Mouse (Mus musculus) CH12.LX (cell line): ENCODE data around the gene Zfp771. TPM values are rescaled to one million over a fixed set of nuclear protein-coding genes. Genes with fewer than 3 reads are reported as not detected.
A peak's percentile ranks its signal among the peaks of the same experiment; 100 is the strongest.

Experiments
- DNase-seq: peaks from one replicate; pipeline ENCODE4 v3.0.0-alpha.2; 2013; ENCODE audit errors: extremely low read depth
- H3K27ac ChIP-seq: 2 replicates; pipeline ENCODE4 v1.5.1; 2012; ENCODE audit warnings: low read depth, mild to moderate bottlenecking, control low read depth, moderate library complexity; ENCODE audit not compliant: insufficient read depth
- H3K27me3 ChIP-seq: replicated peaks from 2 replicates; pipeline ENCODE3; 2012; ENCODE audit warnings: inconsistent platforms
- H3K36me3 ChIP-seq, 2 experiments: replicated peaks in 1 of 2; 2 replicates each; pipeline versions ENCODE3 to v1.6.1; 2012; ENCODE audit warnings: inconsistent platforms in 1 of 2, low read length in 1 of 2, mild to moderate bottlenecking in 1 of 2, mixed read lengths in 1 of 2, moderate library complexity in 1 of 2; ENCODE audit not compliant: control insufficient read depth in 1 of 2, insufficient read depth in 1 of 2
- H3K4me1 ChIP-seq, 2 experiments: 2 replicates each; pipeline ENCODE4 v1.6.1; 2012; ENCODE audit warnings: inconsistent platforms in 1 of 2, moderate library complexity in 1 of 2; ENCODE audit not compliant: insufficient read depth in 2 of 2, control insufficient read depth in 1 of 2
- H3K4me2 ChIP-seq: 2 replicates; pipeline ENCODE4 v1.6.1; 2012; ENCODE audit warnings: low read depth, mild to moderate bottlenecking, control low read depth; ENCODE audit not compliant: poor library complexity, insufficient read depth, severe bottlenecking
- H3K4me3 ChIP-seq, 3 experiments: fragments of 150-350 bp in 1 of 3; sonication (generic) in 1 of 3; replicated peaks in 1 of 3; 2 replicates each; pipeline versions ENCODE3 to v1.5.1; 2011 to 2012; ENCODE audit warnings: low read depth in 2 of 3, low read length in 2 of 3, mild to moderate bottlenecking in 2 of 3, moderate library complexity in 2 of 3, control low read depth in 1 of 3, improper control_type of control experiment in 1 of 3, inconsistent platforms in 1 of 3, mixed read lengths in 1 of 3; ENCODE audit not compliant: poor library complexity in 1 of 3
- H3K79me2 ChIP-seq: replicated peaks from 2 replicates; pipeline ENCODE4 v1.6.1; 2012; ENCODE audit warnings: mild to moderate bottlenecking, moderate library complexity; ENCODE audit not compliant: control insufficient read depth, poor library complexity, insufficient read depth, severe bottlenecking; ENCODE audit errors: extremely low read depth
- H3K9ac ChIP-seq: 2 replicates; pipeline ENCODE4 v1.6.1; 2012; ENCODE audit warnings: low read depth, mild to moderate bottlenecking, control low read depth, moderate library complexity; ENCODE audit not compliant: insufficient read depth
- H3K9me3 ChIP-seq: replicated peaks from 2 replicates; pipeline ENCODE3; 2012; ENCODE audit warnings: low read length, inconsistent platforms, mixed read lengths
- BHLHE40 ChIP-seq: IDR thresholded peaks from 2 replicates; pipeline ENCODE4 v1.6.1; 2011; ENCODE audit warnings: mild to moderate bottlenecking, low read depth, low read length, improper control_type of control experiment
- CHD1 ChIP-seq: IDR thresholded peaks from 2 replicates; pipeline ENCODE4 v1.6.1; 2012; ENCODE audit warnings: low read depth, low read length, improper control_type of control experiment, inconsistent platforms
- EP300 ChIP-seq: IDR thresholded peaks from 2 replicates; pipeline ENCODE4 v1.6.1; 2011; ENCODE audit warnings: low read length, improper control_type of control experiment
- GABPA ChIP-seq: IDR thresholded peaks from 2 replicates; pipeline ENCODE4 v1.6.1; 2012; ENCODE audit warnings: low read depth, low read length, improper control_type of control experiment, inconsistent platforms; ENCODE audit not compliant: insufficient replicate concordance
- JUN ChIP-seq: IDR thresholded peaks from 2 replicates; pipeline ENCODE4 v1.6.1; 2011; ENCODE audit warnings: low read depth, mild to moderate bottlenecking, low read length, improper control_type of control experiment, moderate library complexity; ENCODE audit not compliant: insufficient read depth
- KAT2A ChIP-seq: IDR thresholded peaks from 2 replicates; pipeline ENCODE4 v1.6.1; 2012; ENCODE audit warnings: low read length, improper control_type of control experiment, inconsistent platforms; ENCODE audit not compliant: insufficient replicate concordance
- MAFK ChIP-seq: IDR thresholded peaks from 2 replicates; pipeline ENCODE4 v1.6.1; 2011; ENCODE audit warnings: low read length, improper control_type of control experiment; ENCODE audit not compliant: insufficient replicate concordance
- MAZ ChIP-seq: IDR thresholded peaks from 2 replicates; pipeline ENCODE4 v1.6.1; 2012; ENCODE audit warnings: low read depth, mild to moderate bottlenecking, inconsistent platforms, low read length, improper control_type of control experiment, moderate library complexity
- MEF2A ChIP-seq: IDR thresholded peaks from 2 replicates; pipeline ENCODE4 v1.6.1; 2014; ENCODE audit warnings: low read depth, mild to moderate bottlenecking, inconsistent platforms, low read length, improper control_type of control experiment, borderline replicate concordance
- NELFE ChIP-seq: IDR thresholded peaks from 2 replicates; pipeline ENCODE4 v1.6.1; 2011; ENCODE audit warnings: low read depth, low read length, improper control_type of control experiment
- NRF1 ChIP-seq: IDR thresholded peaks from 2 replicates; pipeline ENCODE4 v1.6.1; 2014; ENCODE audit warnings: low read depth, mild to moderate bottlenecking, inconsistent platforms, low read length, improper control_type of control experiment, moderate library complexity
- PAX5 ChIP-seq: IDR thresholded peaks from 2 replicates; pipeline ENCODE4 v1.6.1; 2012; ENCODE audit warnings: low read length, inconsistent platforms, mixed read lengths
- POLR2A ChIP-seq: IDR thresholded peaks from 2 replicates; pipeline ENCODE4 v1.6.1; 2011; ENCODE audit warnings: low read depth, mild to moderate bottlenecking, improper control_type of control experiment, low read length
- POLR2AphosphoS2 ChIP-seq: IDR thresholded peaks from 2 replicates; pipeline ENCODE4 v1.6.1; 2011; ENCODE audit warnings: low read depth, low read length, improper control_type of control experiment
- RAD21 ChIP-seq: IDR thresholded peaks from 2 replicates; pipeline ENCODE4 v1.6.1; 2011; ENCODE audit warnings: low read depth, mild to moderate bottlenecking, low read length, improper control_type of control experiment, moderate library complexity
- TBP ChIP-seq: conservative IDR thresholded peaks from 2 replicates; pipeline ENCODE4 v1.6.1; 2011; ENCODE audit warnings: low read depth, low read length, improper control_type of control experiment
- TCF12 ChIP-seq: IDR thresholded peaks from 2 replicates; pipeline ENCODE4 v1.6.1; 2014; ENCODE audit warnings: low read depth, mild to moderate bottlenecking, inconsistent platforms, low read length, improper control_type of control experiment
- UBTF ChIP-seq: IDR thresholded peaks from 2 replicates; pipeline ENCODE4 v1.6.1; 2012; ENCODE audit warnings: low read depth, mild to moderate bottlenecking, inconsistent platforms, low read length, improper control_type of control experiment, moderate library complexity
- USF2 ChIP-seq: conservative IDR thresholded peaks from 2 replicates; pipeline ENCODE4 v1.6.1; 2011; ENCODE audit warnings: low read depth, low read length, improper control_type of control experiment
- ZMIZ1 ChIP-seq: IDR thresholded peaks from 2 replicates; pipeline ENCODE4 v1.6.1; 2012; ENCODE audit warnings: low read depth, mild to moderate bottlenecking, inconsistent platforms, low read length, improper control_type of control experiment
- ZNF384 ChIP-seq: IDR thresholded peaks from 2 replicates; pipeline ENCODE4 v1.6.1; 2012; ENCODE audit warnings: low read depth, low read length, improper control_type of control experiment, inconsistent platforms
- dilution Hi-C: fragments of 300-500 bp; cut with MboI; formaldehyde crosslinking; loops from 2 replicates; pipeline ENCODE4 v1.14.3; 2020; ENCODE audit warnings: low sequenced_read_pairs; ENCODE audit not compliant: extremely low pct_unique_long_range_greater_than_20kb, extremely low pct_ligation_motif_present
- in situ Hi-C: fragments of 300-500 bp; cut with MboI; formaldehyde crosslinking; loops from 3 replicates; pipeline ENCODE4 v1.14.3; 2019; ENCODE audit warnings: low sequenced_read_pairs, low pct_ligation_motif_present, low pct_unique_long_range_greater_than_20kb, mixed read lengths
- polyA plus RNA-seq: library from polyadenylated mRNA; unstranded; fragments of >175 nt; gene quantifications from 2 replicates; pipeline ENCODE4 v1.2.1, GENCODE M21; 2012; ENCODE audit warnings: low read depth; ENCODE audit not compliant: insufficient read length
- total RNA-seq, 2 experiments: library from RNA; depleted of rRNA; stranded (reverse); fragments of 300-350 nt in 1 of 2; fragments of >200 nt in 1 of 2; gene quantifications; 2 replicates each; pipeline ENCODE4 v1.2.3; 2012 to 2014

Gene Zfp771
- total and polyA plus RNA-seq, 3 experiments, result 26.5 to 35.5 (median 27.0) TPM

GRCm38 (mm10) chr7:127255008-127255407, 10.9 kb downstream of the Zfp771 start:
- Histone ChIP-seq H3K4me3 (peak overlapping the region in 1 of 3 experiments; percentile 54), H3K9me3 (no peaks in the 10 kb centered on the region), H3K9ac (peak overlapping the region; percentile 72), H3K4me1 (peaks cover 13 to 61% of the 10 kb centered on the region in 2 experiments; a peak in 3 of 4 replicates), H3K4me2 (peak overlapping the region; percentile 89), H3K27ac (no peak overlapping the region; the same call in 1 of the 2 replicates), H3K79me2 (peaks cover 12% of the 10 kb centered on the region), H3K27me3 (no peaks in the 10 kb centered on the region), H3K36me3 (peaks cover 21 to 57% of the 10 kb centered on the region in 2 experiments)
- in situ Hi-C loops (no loop called here), dilution Hi-C loops (no loop called here)
- TF ChIP-seq POLR2AphosphoS2, result peak; percentile 9; the same call in 1 of the 2 replicates
- no peak for TF ChIP-seq RAD21
- DNase-seq, result no peak

GRCm38 (mm10) chr7:127255965-127256364, 11.9 kb downstream of the Zfp771 start:
- no peak overlapping the region for H3K4me3 ChIP-seq

GRCm38 (mm10) chr7:127256518-127256917, 12.4 kb downstream of the Zfp771 start:
- DNase-seq, result no peak
- H3K4me3 ChIP-seq, result no peak overlapping the region
- H3K27ac ChIP-seq, result no peak overlapping the region
- dilution Hi-C loops, result no loop called here
- H3K9ac ChIP-seq, result no peak overlapping the region
- peaks cover 15% of the 10 kb centered on the region for H3K79me2 ChIP-seq
- in situ Hi-C loops, result no loop called here
- H3K4me1 ChIP-seq, result peaks cover 15 to 63% of the 10 kb centered on the region in 2 experiments; a peak in 3 of 4 replicates
- no peaks in the 10 kb centered on the region for H3K9me3 ChIP-seq
- peaks cover 20 to 47% of the 10 kb centered on the region in 2 experiments for H3K36me3 ChIP-seq
- no peak overlapping the region for H3K4me2 ChIP-seq
- H3K27me3 ChIP-seq, result no peaks in the 10 kb centered on the region
- no peak for TF ChIP-seq NRF1
- no peak for TF ChIP-seq MEF2A
- no peak for TF ChIP-seq JUN
- TF ChIP-seq TCF12, result no peak
- no peak for TF ChIP-seq UBTF
- TF ChIP-seq GABPA, result no peak
- no peak for TF ChIP-seq KAT2A
- no peak for TF ChIP-seq NELFE
- no peak for TF ChIP-seq ZMIZ1
- TF ChIP-seq POLR2AphosphoS2, result no peak
- TF ChIP-seq PAX5, result no peak
- no peak for TF ChIP-seq USF2
- TF ChIP-seq POLR2A, result no peak
- TF ChIP-seq TBP, result no peak
- no peak for TF ChIP-seq EP300
- no peak for TF ChIP-seq MAFK
- no peak for TF ChIP-seq MAZ
- no peak for TF ChIP-seq BHLHE40
- TF ChIP-seq CHD1, result no peak
- no peak for TF ChIP-seq RAD21

More at GRCm38 (mm10) chr7:127255965-127256364, 11.9 kb downstream of the Zfp771 start:
- Histone ChIP-seq H3K79me2 (peaks cover 15% of the 10 kb centered on the region), H3K9ac (no peak overlapping the region), H3K27ac (no peak overlapping the region), H3K4me2 (no peak overlapping the region), H3K4me1 (peaks cover 14 to 62% of the 10 kb centered on the region in 2 experiments; a peak in 3 of 4 replicates)
- dilution Hi-C loops, result no loop called here
- no peak for DNase-seq
- no peak for TF ChIP-seq GABPA
- TF ChIP-seq ZNF384, result peak; percentile 34; the same call in 1 of the 2 replicates
- TF ChIP-seq, all 38 proteins: peak for 1
- Histone ChIP-seq H3K9me3 (no peaks in the 10 kb centered on the region), H3K36me3 (peaks cover 20 to 51% of the 10 kb centered on the region in 2 experiments), H3K27me3 (no peaks in the 10 kb centered on the region)
- in situ Hi-C loops, result no loop called here
